Mouse (Mus musculus): ENCODE results near the gene Maml2.
A peak's percentile ranks its signal among the peaks of the same experiment; 100 is the strongest.

The Maml2 gene

GRCm38 (mm10) chr9:13446703-13447285 lies 149.0 kb downstream of the Maml2 start, which contains the start of gene Gm17571:
TSS of gene Gm17571 (minus strand) at chr9:13446753.
- DNase-seq (ENCODE audit: low spot score in 2 of 2), result no peak

- DNase-seq (ENCODE audit: low spot score in 2 of 2), result no peak
Observed at GRCm38 (mm10) chr9:13448716-13449115, 151.0 kb downstream of the Maml2 start.

GRCm38 (mm10) chr9:13454651-13455123 lies 156.9 kb downstream of the Maml2 start:
- no peak for DNase-seq (ENCODE audit: low spot score in 2 of 2)

- no peak for DNase-seq (ENCODE audit: low spot score in 2 of 2)
Observed at GRCm38 (mm10) chr9:13455231-13455630, 157.5 kb downstream of the Maml2 start.

GRCm38 (mm10) chr9:13457774-13458173 lies 160.0 kb downstream of the Maml2 start:
- peak; percentile 30 to 41 for DNase-seq (ENCODE audit: low spot score in 2 of 2)

- DNase-seq (ENCODE audit: low spot score in 2 of 2), result no peak
Observed at GRCm38 (mm10) chr9:13459371-13459770, 161.6 kb downstream of the Maml2 start.

- DNase-seq (ENCODE audit: low spot score in 2 of 2), result peak in 1 of 2 experiments; percentile 17
Observed at GRCm38 (mm10) chr9:13460012-13460411, 162.3 kb downstream of the Maml2 start.

GRCm38 (mm10) chr9:13460926-13461325 lies 163.2 kb downstream of the Maml2 start:
- no peak for DNase-seq (ENCODE audit: low spot score in 2 of 2)

GRCm38 (mm10) chr9:13465358-13466020 lies 167.7 kb downstream of the Maml2 start:
- DNase-seq (ENCODE audit: low spot score in 2 of 2), result no peak

GRCm38 (mm10) chr9:13466351-13466750 lies 168.6 kb downstream of the Maml2 start:
- no peak for DNase-seq (ENCODE audit: low spot score in 2 of 2)

- DNase-seq (ENCODE audit: low spot score in 2 of 2), result no peak
Observed at GRCm38 (mm10) chr9:13466816-13467215, 169.1 kb downstream of the Maml2 start.

- no peak for DNase-seq (ENCODE audit: low spot score in 2 of 2)
Observed at GRCm38 (mm10) chr9:13467745-13468144, 170.0 kb downstream of the Maml2 start.

GRCm38 (mm10) chr9:13468778-13469177 lies 171.0 kb downstream of the Maml2 start:
- DNase-seq (ENCODE audit: low spot score in 2 of 2), result no peak

GRCm38 (mm10) chr9:13470013-13470412 lies 172.3 kb downstream of the Maml2 start:
- DNase-seq (ENCODE audit: low spot score in 2 of 2), result no peak

- DNase-seq (ENCODE audit: low spot score in 2 of 2), result no peak
Observed at GRCm38 (mm10) chr9:13474951-13475350, 177.2 kb downstream of the Maml2 start.

GRCm38 (mm10) chr9:13479275-13479674 lies 181.5 kb downstream of the Maml2 start:
- no peak for DNase-seq (ENCODE audit: low spot score in 2 of 2)

- no peak for DNase-seq (ENCODE audit: low spot score in 2 of 2)
Observed at GRCm38 (mm10) chr9:13483199-13484068, 185.7 kb downstream of the Maml2 start.

- DNase-seq (ENCODE audit: low spot score in 2 of 2), result peak; percentile 5 to 12
Observed at GRCm38 (mm10) chr9:13484267-13485240, 186.8 kb downstream of the Maml2 start.

GRCm38 (mm10) chr9:13485914-13486313 lies 188.2 kb downstream of the Maml2 start:
- no peak for DNase-seq (ENCODE audit: low spot score in 2 of 2)

GRCm38 (mm10) chr9:13491107-13491506 lies 193.3 kb downstream of the Maml2 start:
- no peak for DNase-seq (ENCODE audit: low spot score in 2 of 2)

Data from right cerebral cortex, postnatal 36 days (tissue).